13 mouse cellular contexts compared by ENCODE assay signal in the genomic region with DNA sequence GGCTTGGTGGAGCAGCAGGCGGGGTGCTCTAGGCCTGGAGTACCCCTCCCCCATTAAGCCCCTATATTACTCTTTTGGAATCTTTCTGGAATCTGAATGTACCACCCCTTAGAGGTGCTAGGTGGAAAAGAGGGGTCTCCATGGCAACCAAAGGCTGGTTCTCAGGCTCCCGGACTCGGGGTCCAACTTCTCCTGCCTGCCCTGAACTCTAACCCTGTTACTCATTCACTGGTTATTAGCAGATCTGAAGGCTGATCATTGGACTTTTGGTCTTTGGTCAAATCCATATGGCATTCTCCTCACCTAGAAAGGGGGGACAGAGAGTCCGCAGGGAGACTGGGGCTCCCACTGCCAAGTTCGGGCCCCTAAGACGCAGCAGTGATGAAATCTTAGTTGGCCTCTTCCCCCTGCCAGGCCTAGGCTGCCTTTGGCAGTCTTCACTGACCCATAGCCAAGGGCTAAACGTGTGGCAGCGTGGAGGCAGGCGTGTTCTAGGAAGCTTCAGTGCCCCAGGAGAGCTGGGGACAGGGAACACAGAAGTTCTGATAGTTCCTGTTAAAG. TPM values are rescaled to one million over a fixed set of nuclear protein-coding genes. Genes with fewer than 3 reads are reported as not detected.
DNase-seq lines count a peak whose midpoint lies in the region; ATAC-seq and TF ChIP-seq lines count a peak whose summit lies in the region.
"Had no signal": no experiment of that assay in that cellular context is flagged by ENCODE, and none has a peak within 500 bp of the region (broad histone marks: within the 10 kb centered on the region; RNA-seq: fewer than 3 reads in every experiment).

No protein-coding gene starts in this region.

- no peaks in the 10 kb centered on the region for H3K36me3 ChIP-seq in liver, embryonic 14.5 days (replicated peaks; ENCODE audit: control insufficient read depth, insufficient read depth, low read depth)

- H3K4me1 ChIP-seq in liver, embryonic 14.5 days (replicated peaks; ENCODE audit: control insufficient read depth in 2 of 2, insufficient read depth in 2 of 2, low read length in 1 of 2), result peaks cover 0 to 8% of the 10 kb centered on the region in 2 experiments; a peak in 2 of 4 replicates

- no peak overlapping the region for H3K27ac ChIP-seq in liver, embryonic 14.5 days

- peak overlapping the region; percentile 28 for H3K4me2 ChIP-seq in liver, embryonic 14.5 days (ENCODE audit: low read depth)

- TF ChIP-seq CTCF in liver, embryonic 14.5 days (IDR thresholded peaks at IDR 0.05; ENCODE audit: low read depth), result no peak

- no peak for TF ChIP-seq EP300 in liver, embryonic 14.5 days (IDR thresholded peaks at IDR 0.05; ENCODE audit: low read depth)

- no peaks in the 10 kb centered on the region for H3K27me3 ChIP-seq in liver, embryonic 14.5 days (ENCODE audit: control insufficient read depth, insufficient read depth, low read length)

- H3K9me3 ChIP-seq in liver, embryonic 14.5 days (ENCODE audit: control insufficient read depth, low read length), result no peaks in the 10 kb centered on the region

- no peak overlapping the region for H3K9ac ChIP-seq in liver, embryonic 14.5 days (replicated peaks)
- H3K9ac ChIP-seq: forebrain, postnatal 0 days had no signal

- 65% methylated on average over 9 of the region's 9 CpGs for WGBS in liver, embryonic 14.5 days (ENCODE audit: insufficient replicate concordance)

- no peak overlapping the region for H3K4me3 ChIP-seq in liver, embryonic 14.5 days (ENCODE audit: insufficient read depth in 1 of 2, low read depth in 2 of 2, low read length in 2 of 2)

- ATAC-seq in liver, embryonic 14.5 days (ENCODE audit: insufficient read depth), result peak; percentile 22; the same call in 1 of the 2 replicates
- ATAC-seq: CD4-positive, CD25-positive, alpha-beta regulatory T cell, adult 4 months; forebrain, postnatal 0 days had no signal

- peak; percentile 85 for DNase-seq in gastrocnemius, adult 18-20 months (ENCODE audit: low spot score)
- no peak for DNase-seq in gastrocnemius, postnatal 4 days (ENCODE audit: low spot score in 2 of 2)
- DNase-seq in cerebellum, adult 9-11 months, result peak; percentile 77
- DNase-seq in kidney, adult 18-20 months, result peak; percentile 65
- no peak for DNase-seq in liver, embryonic 14.5 days (ENCODE audit: low read depth in 3 of 3, low spot score in 3 of 3)
- DNase-seq in urinary bladder, postnatal 14 days (ENCODE audit: low spot score), result no peak
- DNase-seq in embryo, embryonic 10 days (ENCODE audit: low spot score), result no peak
- no peak for DNase-seq in urinary bladder, adult 18-20 months (ENCODE audit: low spot score in 2 of 2)
- DNase-seq: forebrain, postnatal 0 days; left cerebral cortex, postnatal 4 days; lung, postnatal 4 days had no signal

RNA-seq across cellular contexts. Expression of gene Gpd1, which starts 1.2 kb away (rescaled TPM):
- total RNA-seq in gastrocnemius, adult 18-20 months (2021), result 100 to 1,000 TPM; 366 to 449 TPM
- 100 to 1,000 TPM; 201 to 212 TPM for total RNA-seq in gastrocnemius, postnatal 4 days (2021)
- 8.1 and 9.1 TPM in 2 replicates for polyA plus RNA-seq in liver, embryonic 14.5 days (2012; rRNA removed)
- polyA plus RNA-seq in liver, embryonic 14.5 days (2014; fragmentation: Nextera tagmentation; extraction: Ambion mirVana), result 5.2 and 5.3 TPM in 2 replicates

RNA-seq across cellular contexts. Expression of gene Cox14, which starts 6.9 kb away (rescaled TPM):
- 100 to 1,000 TPM; 139 to 156 TPM for total RNA-seq in gastrocnemius, adult 18-20 months (2021)
- total RNA-seq in gastrocnemius, postnatal 4 days (2021), result 100 to 1,000 TPM; 125 to 144 TPM
- polyA plus RNA-seq in liver, embryonic 14.5 days (2012; rRNA removed), result 67.6 and 77.0 TPM in 2 replicates
- 81.4 and 84.9 TPM in 2 replicates for polyA plus RNA-seq in liver, embryonic 14.5 days (2014; fragmentation: Nextera tagmentation; extraction: Ambion mirVana)

RNA-seq across cellular contexts. Expression of gene Gm17349, which starts 13.3 kb away (rescaled TPM):
- not detected for total RNA-seq in gastrocnemius, adult 18-20 months (2021)
- 1 to 10 TPM; 2.5 to 2.9 TPM for total RNA-seq in gastrocnemius, postnatal 4 days (2021)
- not detected in 2 replicates for polyA plus RNA-seq in liver, embryonic 14.5 days (2012; rRNA removed)
- polyA plus RNA-seq in liver, embryonic 14.5 days (2014; fragmentation: Nextera tagmentation; extraction: Ambion mirVana), result not detected in 2 replicates
- total RNA-seq: forebrain, postnatal 0 days; left cerebral cortex, postnatal 4 days had no signal
- polyA plus RNA-seq: CD4-positive, CD25-positive, alpha-beta regulatory T cell, adult 4 months; embryonic facial prominence, embryonic 14.5 days; forebrain, postnatal 0 days had no signal

RNA-seq across cellular contexts. Expression of gene Smarcd1, which starts 16.6 kb away (rescaled TPM):
- 1 to 10 TPM; 5.8 to 7.4 TPM for total RNA-seq in gastrocnemius, adult 18-20 months (2021)
- 10 to 100 TPM; 26.9 to 34.7 TPM for total RNA-seq in gastrocnemius, postnatal 4 days (2021)
- polyA plus RNA-seq in liver, embryonic 14.5 days (2012; rRNA removed), result 6.7 and 6.9 TPM in 2 replicates
- 4.4 and 4.8 TPM in 2 replicates for polyA plus RNA-seq in liver, embryonic 14.5 days (2014; fragmentation: Nextera tagmentation; extraction: Ambion mirVana)

RNA-seq across cellular contexts. Expression of gene Asic1, which starts 48.4 kb away (rescaled TPM):
- under 1 TPM in 1 of 2 experiments, not detected in 1; 0.11 TPM for total RNA-seq in gastrocnemius, adult 18-20 months (2021)
- 1 to 10 TPM in 1 of 2 experiments, under 1 TPM in 1; 0.91 to 1.9 TPM for total RNA-seq in gastrocnemius, postnatal 4 days (2021)
- 0.15 and 0.34 TPM in 2 replicates for polyA plus RNA-seq in liver, embryonic 14.5 days (2012; rRNA removed)
- polyA plus RNA-seq in liver, embryonic 14.5 days (2014; fragmentation: Nextera tagmentation; extraction: Ambion mirVana), result 0.04 and 0.06 TPM in 2 replicates

Comparison
In these comparisons a context has a peak if more than half of its experiments do, and no peak if none do; other contexts are left out.
1. DNase-seq: peak in gastrocnemius, adult 18-20 months (single experiment), cerebellum, adult 9-11 months (single experiment) and kidney, adult 18-20 months (single experiment); none in gastrocnemius, postnatal 4 days (0 of 2), liver, embryonic 14.5 days (0 of 3), urinary bladder, postnatal 14 days (single experiment), embryo, embryonic 10 days (single experiment) and urinary bladder, adult 18-20 months (0 of 2).